ENCODE assay signal across 38 mouse cellular contexts in genomic region chr8:126265186-126265585, GRCm38 (mm10). TPM values are rescaled to one million over a fixed set of nuclear protein-coding genes. Genes with fewer than 3 reads are reported as not detected.
"Had no signal": no experiment of that assay in that cellular context is flagged by ENCODE, and none has a peak within 500 bp of the region (broad histone marks: within the 10 kb centered on the region; RNA-seq: fewer than 3 reads in every experiment).

No protein-coding gene starts in this region.

- ATAC-seq: liver, embryonic 12.5 days; liver, postnatal 0 days; lung, postnatal 0 days; midbrain, embryonic 13.5 days; midbrain, embryonic 15.5 days; midbrain, embryonic 16.5 days had no signal

- H3K4me1 ChIP-seq: limb, embryonic 10.5 days; limb, embryonic 12.5 days; limb, embryonic 13.5 days; limb, embryonic 15.5 days; liver, embryonic 12.5 days; liver, embryonic 13.5 days; liver, embryonic 15.5 days; lung, embryonic 15.5 days; megakaryocyte, embryonic 14.5 days; midbrain, embryonic 10.5 days; midbrain, embryonic 12.5 days; midbrain, embryonic 13.5 days; midbrain, embryonic 15.5 days had no signal

- H3K27ac ChIP-seq: limb, embryonic 10.5 days; limb, embryonic 12.5 days; limb, embryonic 13.5 days; limb, embryonic 15.5 days; liver, embryonic 12.5 days; liver, embryonic 13.5 days; liver, embryonic 14.5 days; liver, embryonic 15.5 days; lung, embryonic 15.5 days; macrophage; midbrain, embryonic 10.5 days; midbrain, embryonic 12.5 days; midbrain, embryonic 13.5 days; midbrain, embryonic 15.5 days had no signal

- H3K4me2 ChIP-seq: limb, embryonic 12.5 days; limb, embryonic 13.5 days; limb, embryonic 15.5 days; liver, embryonic 11.5 days; liver, embryonic 12.5 days; liver, embryonic 13.5 days; liver, embryonic 15.5 days; lung, embryonic 14.5 days; lung, embryonic 15.5 days; midbrain, embryonic 11.5 days; midbrain, embryonic 12.5 days; midbrain, embryonic 13.5 days; midbrain, embryonic 15.5 days had no signal

- H3K36me3 ChIP-seq: limb, embryonic 10.5 days; limb, embryonic 12.5 days; limb, embryonic 13.5 days; limb, embryonic 15.5 days; liver, embryonic 12.5 days; liver, embryonic 13.5 days; liver, embryonic 15.5 days; lung, embryonic 15.5 days; midbrain, embryonic 10.5 days; midbrain, embryonic 12.5 days; midbrain, embryonic 13.5 days; midbrain, embryonic 15.5 days had no signal

- H3K9me3 ChIP-seq: limb, embryonic 10.5 days; limb, embryonic 12.5 days; limb, embryonic 13.5 days; limb, embryonic 15.5 days; liver, embryonic 12.5 days; liver, embryonic 13.5 days; liver, embryonic 15.5 days; lung, embryonic 15.5 days; megakaryocyte, embryonic 14.5 days; midbrain, embryonic 10.5 days; midbrain, embryonic 12.5 days; midbrain, embryonic 13.5 days; midbrain, embryonic 15.5 days had no signal

- H3K4me3 ChIP-seq: limb, embryonic 10.5 days; limb, embryonic 12.5 days; limb, embryonic 13.5 days; limb, embryonic 15.5 days; liver, embryonic 12.5 days; liver, embryonic 13.5 days; liver, embryonic 15.5 days; lung, embryonic 15.5 days; megakaryocyte, embryonic 14.5 days; midbrain, embryonic 10.5 days; midbrain, embryonic 12.5 days; midbrain, embryonic 13.5 days; midbrain, embryonic 15.5 days; myocyte had no signal

- H3K27me3 ChIP-seq: limb, embryonic 12.5 days; limb, embryonic 13.5 days; limb, embryonic 15.5 days; liver, embryonic 12.5 days; liver, embryonic 13.5 days; liver, embryonic 15.5 days; lung, embryonic 15.5 days; midbrain, embryonic 15.5 days had no signal

- H3K9ac ChIP-seq: limb, embryonic 12.5 days; limb, embryonic 13.5 days; limb, embryonic 15.5 days; liver, embryonic 12.5 days; liver, embryonic 13.5 days; liver, embryonic 14.5 days; liver, embryonic 15.5 days; liver, postnatal 0 days; lung, embryonic 14.5 days; lung, embryonic 15.5 days; midbrain, embryonic 12.5 days; midbrain, embryonic 13.5 days; midbrain, embryonic 15.5 days had no signal

- DNase-seq: left cerebral cortex, postnatal 4 days; liver; liver, embryonic 13.5 days; liver, postnatal 0 days; lung, adult 18-20 months; lung, adult 2 months; lung, embryonic 14.5 days; lung, postnatal 10 days; lung, postnatal 14 days; lung, postnatal 36 days; lung, postnatal 4 days; midbrain, embryonic 14.5 days had no signal

RNA-seq across cellular contexts. Expression of gene Slc35f3, which starts 33.2 kb away (rescaled TPM):
- total RNA-seq: liver, adult 2 months; megakaryocyte progenitor cell, adult 5-6 weeks; megakaryocyte, adult 5-6 weeks; megakaryocyte-erythroid progenitor cell, adult 5-6 weeks; monocyte, adult 5-6 weeks had no signal
- polyA plus RNA-seq: limb, embryonic 11.5 days; liver, adult 2 months; liver, embryonic 12.5 days; liver, embryonic 13.5 days; liver, embryonic 14.5 days; liver, embryonic 15.5 days; liver, embryonic 16.5 days; liver, postnatal 0 days; macrophage; midbrain, embryonic 11.5 days had no signal
